Mouse (Mus musculus): ENCODE measurements around the gene Igsf11. TPM values are rescaled to one million over a fixed set of nuclear protein-coding genes. Genes with fewer than 3 reads are reported as not detected.

Igsf11 gene
- polyA plus RNA-seq, 1 experiment from 2014 or later: 2.0 TPM

DNA sequence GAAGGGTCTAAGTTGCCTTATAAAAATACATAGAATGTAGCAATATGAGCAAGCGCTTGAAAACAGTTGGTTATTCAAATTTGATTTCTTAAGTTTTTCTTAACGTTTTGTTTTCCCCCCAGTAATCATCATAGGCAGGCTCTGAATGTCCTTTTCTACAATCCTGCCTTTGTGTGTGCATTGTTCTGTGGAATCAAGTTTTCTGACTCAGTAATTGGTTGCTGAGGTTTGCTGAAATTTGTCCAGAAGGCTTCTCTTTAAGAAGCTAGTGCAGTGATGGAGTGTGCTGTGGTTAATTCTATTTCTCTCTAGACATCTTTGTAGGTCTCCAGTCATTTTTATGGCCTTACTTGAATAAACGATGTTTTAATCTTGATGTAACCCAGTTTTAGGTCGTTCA is 10.5 kb downstream of the Igsf11 start:
- no peak overlapping the region; the same call in 1 of the 2 replicates for H3K9ac ChIP-seq (ENCODE audit: low read length)
- no peaks in the 10 kb centered on the region for H3K9me3 ChIP-seq (ENCODE audit: control insufficient read depth, low read length)
- H3K27ac ChIP-seq (ENCODE audit: low read depth, low read length): no peak overlapping the region
- 40% methylated on average over 4 of the region's 4 CpGs for WGBS
- ATAC-seq (ENCODE audit: low FRiP score): no peak
- no peaks in the 10 kb centered on the region for H3K36me3 ChIP-seq (ENCODE audit: control insufficient read depth, insufficient read depth, low read length)
- H3K27me3 ChIP-seq (ENCODE audit: control insufficient read depth, insufficient read depth, low read length): peaks cover 3% of the 10 kb centered on the region; the same call in 1 of the 2 replicates
- peak overlapping the region; percentile 62; the same call in 1 of the 2 replicates for H3K4me3 ChIP-seq (ENCODE audit: low read depth, low read length)
- peak overlapping the region; percentile 82 for H3K4me2 ChIP-seq
- peak; percentile 88 for DNase-seq (ENCODE audit: low spot score, missing footprints)
- peaks cover 3% of the 10 kb centered on the region; the same call in 1 of the 2 replicates for H3K4me1 ChIP-seq (ENCODE audit: control insufficient read depth, insufficient read depth, low read length)

DNA sequence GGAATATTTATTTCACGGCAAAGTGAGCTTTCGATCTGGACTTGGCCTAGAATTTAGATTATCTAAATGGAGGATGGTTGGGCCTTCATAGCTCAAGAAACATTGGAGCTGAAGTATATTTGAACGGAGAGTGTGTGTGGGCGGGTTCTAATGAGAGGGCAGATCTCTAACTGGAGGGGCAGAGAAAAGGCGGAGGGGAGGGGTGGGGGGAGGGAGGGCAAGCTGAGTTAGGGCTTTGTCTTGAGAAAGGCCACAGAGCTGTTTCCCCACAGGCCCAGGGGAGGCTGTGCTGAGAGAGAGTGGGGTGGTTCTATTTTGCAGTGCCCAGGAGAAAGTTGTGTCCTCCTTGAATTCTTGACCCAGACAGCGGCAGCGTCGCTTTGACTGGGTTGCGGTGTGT is 11.7 kb downstream of the Igsf11 start:
- ATAC-seq (ENCODE audit: low FRiP score): no peak
- no peak for DNase-seq (ENCODE audit: low spot score, missing footprints)
- no peaks in the 10 kb centered on the region for H3K36me3 ChIP-seq (ENCODE audit: control insufficient read depth, insufficient read depth, low read length)
- H3K4me2 ChIP-seq: 0 out of 2 replicates have a peak overlapping the region, but pooled peaks have one; percentile 6
- no peaks in the 10 kb centered on the region for H3K9me3 ChIP-seq (ENCODE audit: control insufficient read depth, low read length)
- peaks cover 3% of the 10 kb centered on the region; the same call in 1 of the 2 replicates for H3K4me1 ChIP-seq (ENCODE audit: control insufficient read depth, insufficient read depth, low read length)
- no peak overlapping the region for H3K27ac ChIP-seq (ENCODE audit: low read depth, low read length)
- H3K27me3 ChIP-seq (ENCODE audit: control insufficient read depth, insufficient read depth, low read length): peaks cover 3% of the 10 kb centered on the region; the same call in 1 of the 2 replicates
- WGBS: 61% methylated on average over 9 of the region's 9 CpGs
- no peak overlapping the region for H3K9ac ChIP-seq (ENCODE audit: low read length)
- H3K4me3 ChIP-seq (ENCODE audit: low read depth, low read length): no peak overlapping the region

DNA sequence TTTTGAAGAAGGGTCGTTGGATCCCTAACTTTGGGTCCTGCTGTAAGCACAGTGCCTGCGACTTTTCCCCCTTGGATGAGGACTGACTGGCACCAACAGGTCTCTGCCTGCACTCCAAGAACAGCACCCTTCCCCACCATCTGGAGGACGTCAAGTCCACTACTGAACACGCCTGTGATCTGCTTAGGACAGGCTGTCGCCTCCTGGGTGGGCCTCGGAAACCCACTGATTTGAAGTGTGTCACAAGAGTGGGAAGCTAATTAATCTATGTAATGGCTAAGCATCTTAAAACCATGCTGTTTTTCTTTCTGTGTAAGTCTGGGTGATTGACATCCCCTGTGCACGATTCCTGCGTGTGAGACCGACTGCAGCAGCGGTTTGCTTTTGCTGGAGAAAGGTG is 13.4 kb downstream of the Igsf11 start:
- DNase-seq (ENCODE audit: low spot score, missing footprints) (peak; percentile 10), ATAC-seq (ENCODE audit: low FRiP score) (no peak)
- Histone ChIP-seq H3K27me3 (ENCODE audit: control insufficient read depth, insufficient read depth, low read length) (peaks cover 3% of the 10 kb centered on the region; the same call in 1 of the 2 replicates), H3K9ac (ENCODE audit: low read length) (no peak overlapping the region), H3K4me1 (ENCODE audit: control insufficient read depth, insufficient read depth, low read length) (peaks cover 3% of the 10 kb centered on the region; the same call in 1 of the 2 replicates), H3K27ac (ENCODE audit: low read depth, low read length) (no peak overlapping the region), H3K4me2 (no peak overlapping the region), H3K9me3 (ENCODE audit: control insufficient read depth, low read length) (no peaks in the 10 kb centered on the region), H3K4me3 (ENCODE audit: low read depth, low read length) (no peak overlapping the region), H3K36me3 (ENCODE audit: control insufficient read depth, insufficient read depth, low read length) (no peaks in the 10 kb centered on the region)
- WGBS: 80% methylated on average over 10 of the region's 10 CpGs

DNA sequence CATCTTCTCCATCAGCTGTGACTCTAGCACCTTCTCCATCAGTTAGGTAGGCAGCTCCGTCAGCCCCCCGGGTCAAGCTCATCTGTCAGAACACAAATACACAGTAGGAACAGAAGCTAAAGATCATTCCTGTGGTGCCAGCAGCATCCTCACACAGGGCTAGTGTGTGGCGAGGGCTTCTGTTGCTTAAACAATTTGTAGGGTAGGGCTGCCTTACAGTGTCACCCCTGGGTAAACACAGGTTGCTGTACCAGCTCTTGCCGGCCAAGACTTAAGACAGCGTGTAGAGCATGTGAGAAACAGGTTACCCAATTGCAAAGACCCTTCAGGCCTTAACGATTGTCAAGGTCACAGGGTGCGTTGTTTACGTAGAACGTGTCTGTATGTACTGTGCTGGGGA is 15.8 kb downstream of the Igsf11 start:
- ATAC-seq (ENCODE audit: low FRiP score) (no peak), DNase-seq (ENCODE audit: low spot score, missing footprints) (no peak)
- Histone ChIP-seq H3K27ac (ENCODE audit: low read depth, low read length) (no peak overlapping the region), H3K27me3 (ENCODE audit: control insufficient read depth, insufficient read depth, low read length) (peaks cover 2% of the 10 kb centered on the region; the same call in 1 of the 2 replicates), H3K4me2 (no peak overlapping the region), H3K9ac (ENCODE audit: low read length) (no peak overlapping the region), H3K4me1 (ENCODE audit: control insufficient read depth, insufficient read depth, low read length) (no peaks in the 10 kb centered on the region; the same call in 1 of the 2 replicates), H3K4me3 (ENCODE audit: low read depth, low read length) (no peak overlapping the region), H3K36me3 (ENCODE audit: control insufficient read depth, insufficient read depth, low read length) (no peaks in the 10 kb centered on the region), H3K9me3 (ENCODE audit: control insufficient read depth, low read length) (no peaks in the 10 kb centered on the region)
- 83% methylated on average over 9 of the region's 9 CpGs for WGBS

DNA sequence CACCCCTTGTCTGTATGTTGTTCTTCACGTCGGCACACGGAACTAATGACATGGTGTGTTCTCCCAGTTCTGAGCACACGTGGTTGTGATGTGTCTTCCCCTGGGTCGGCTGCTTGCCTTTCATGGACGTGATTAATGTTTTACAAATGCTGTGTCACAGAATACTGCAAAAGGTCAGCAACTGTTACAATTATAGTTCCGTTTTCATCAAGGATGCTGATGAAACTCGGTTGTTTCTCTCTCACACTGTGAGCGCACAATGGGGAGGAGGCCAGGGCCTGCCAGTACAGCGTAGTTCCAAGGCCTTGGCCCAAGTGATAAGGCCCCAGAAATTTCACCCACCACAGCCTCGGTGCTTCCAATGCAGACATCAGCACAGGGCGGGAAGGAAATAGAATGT is 17.0 kb downstream of the Igsf11 start:
- WGBS: 85% methylated on average over 12 of the region's 12 CpGs
- DNase-seq (ENCODE audit: low spot score, missing footprints) (no peak), ATAC-seq (ENCODE audit: low FRiP score) (no peak)
- no peak overlapping the region for H3K9ac ChIP-seq (ENCODE audit: low read length)
- no peak overlapping the region for H3K4me2 ChIP-seq
- no peaks in the 10 kb centered on the region for H3K4me1 ChIP-seq (ENCODE audit: control insufficient read depth, insufficient read depth, low read length)
- no peak overlapping the region for H3K27ac ChIP-seq (ENCODE audit: low read depth, low read length)
- H3K9me3 ChIP-seq (ENCODE audit: control insufficient read depth, low read length): no peaks in the 10 kb centered on the region
- H3K36me3 ChIP-seq (ENCODE audit: control insufficient read depth, insufficient read depth, low read length): no peaks in the 10 kb centered on the region
- no peaks in the 10 kb centered on the region; the same call in 1 of the 2 replicates for H3K27me3 ChIP-seq (ENCODE audit: control insufficient read depth, insufficient read depth, low read length)
- H3K4me3 ChIP-seq (ENCODE audit: low read depth, low read length): no peak overlapping the region

DNA sequence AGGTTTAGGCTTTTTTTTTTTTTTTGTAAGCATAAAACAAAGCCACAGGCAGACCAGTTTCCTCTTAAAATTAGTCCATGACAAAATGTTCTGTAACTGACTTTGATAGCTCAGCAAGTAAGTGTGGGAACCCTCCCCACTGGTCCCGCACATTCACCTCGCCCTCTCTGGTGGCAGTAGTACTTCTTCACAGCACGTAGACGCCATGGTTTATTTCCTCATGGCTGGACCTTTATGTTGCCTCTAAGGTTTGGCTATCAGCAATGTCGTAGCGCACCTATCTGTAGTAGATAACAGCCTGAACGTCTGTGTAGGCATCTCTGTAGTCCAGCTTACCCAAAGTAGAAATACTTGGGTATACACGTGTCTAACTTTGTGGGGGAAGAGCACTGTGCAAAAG is 17.6 kb downstream of the Igsf11 start:
- Histone ChIP-seq H3K27me3 (ENCODE audit: control insufficient read depth, insufficient read depth, low read length) (no peaks in the 10 kb centered on the region; the same call in 1 of the 2 replicates), H3K4me2 (no peak overlapping the region), H3K36me3 (ENCODE audit: control insufficient read depth, insufficient read depth, low read length) (no peaks in the 10 kb centered on the region), H3K4me3 (ENCODE audit: low read depth, low read length) (no peak overlapping the region), H3K9ac (ENCODE audit: low read length) (no peak overlapping the region), H3K4me1 (ENCODE audit: control insufficient read depth, insufficient read depth, low read length) (no peaks in the 10 kb centered on the region), H3K9me3 (ENCODE audit: control insufficient read depth, low read length) (no peaks in the 10 kb centered on the region), H3K27ac (ENCODE audit: low read depth, low read length) (no peak overlapping the region)
- DNase-seq (ENCODE audit: low spot score, missing footprints): no peak
- WGBS: 83% methylated on average over 8 of the region's 8 CpGs
- ATAC-seq (ENCODE audit: low FRiP score): no peak

DNA sequence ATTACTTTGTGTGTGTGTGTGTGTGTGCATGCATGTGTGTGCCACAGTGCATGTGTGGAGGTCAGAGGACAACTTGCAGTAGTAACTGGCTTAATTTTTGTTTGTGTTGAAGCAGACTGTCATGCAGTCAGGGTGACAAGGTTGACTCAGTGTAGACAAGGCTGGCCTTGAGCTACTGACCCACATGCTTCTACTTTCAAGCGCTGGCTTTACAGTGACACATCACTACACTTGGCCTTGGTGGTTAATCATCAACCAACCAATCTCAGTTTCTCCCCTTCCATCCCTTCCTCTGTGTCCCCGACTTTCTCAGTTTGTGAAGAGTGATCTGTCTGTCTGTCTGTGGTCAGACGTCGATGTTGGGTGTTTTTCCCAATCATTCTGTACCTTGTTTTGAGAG is 23.0 kb downstream of the Igsf11 start:
- WGBS: 96% methylated on average over 4 of the region's 4 CpGs
- no peak for ATAC-seq (ENCODE audit: low FRiP score)

DNA sequence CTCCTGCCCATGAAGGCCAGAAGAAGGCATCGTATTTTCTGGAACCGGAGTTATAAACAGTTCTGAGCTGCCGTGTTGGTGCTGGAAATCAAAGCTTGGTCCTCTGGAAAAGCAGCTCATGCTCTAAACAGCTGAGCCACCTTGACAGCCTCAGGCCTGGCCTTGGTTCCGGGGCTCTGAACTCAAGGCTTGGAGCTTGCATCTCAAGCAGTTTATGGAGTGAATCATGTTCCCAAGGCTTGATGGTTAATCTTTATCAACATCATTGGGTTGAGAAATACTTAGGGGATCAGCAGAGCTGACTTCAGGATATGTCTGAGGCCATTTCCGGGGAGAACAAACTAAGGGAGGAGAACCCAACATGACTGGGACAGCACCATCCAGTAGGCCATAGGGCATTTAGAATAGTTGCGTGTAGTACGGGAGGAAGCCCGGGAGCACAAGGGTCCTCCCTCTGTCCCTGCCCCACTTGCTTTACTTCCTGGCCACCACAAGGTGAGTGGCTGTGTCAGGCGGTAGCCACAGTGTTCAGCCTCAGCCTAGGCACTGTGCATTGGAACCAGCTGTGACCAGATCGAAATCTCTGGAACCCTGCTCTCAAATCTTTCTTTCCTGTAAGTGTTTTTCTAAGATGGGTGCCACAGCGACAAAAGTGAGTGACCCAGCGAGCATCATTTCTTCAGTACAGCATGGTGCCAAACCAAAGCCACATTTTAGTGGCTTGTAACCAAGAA is 23.7 kb downstream of the Igsf11 start:
- no peak overlapping the region for H3K4me2 ChIP-seq

More for the DNA sequence above, 23.0 kb downstream of the Igsf11 start:
- H3K4me2 ChIP-seq: no peak overlapping the region
- no peak overlapping the region for H3K9ac ChIP-seq (ENCODE audit: low read length)
- no peaks in the 10 kb centered on the region for H3K4me1 ChIP-seq (ENCODE audit: control insufficient read depth, insufficient read depth, low read length)
- no peaks in the 10 kb centered on the region for H3K9me3 ChIP-seq (ENCODE audit: control insufficient read depth, low read length)
- no peaks in the 10 kb centered on the region for H3K36me3 ChIP-seq (ENCODE audit: control insufficient read depth, insufficient read depth, low read length)
- no peaks in the 10 kb centered on the region for H3K27me3 ChIP-seq (ENCODE audit: control insufficient read depth, insufficient read depth, low read length)
- no peak overlapping the region for H3K4me3 ChIP-seq (ENCODE audit: low read depth, low read length)
- H3K27ac ChIP-seq (ENCODE audit: low read depth, low read length): no peak overlapping the region
- no peak for DNase-seq (ENCODE audit: low spot score, missing footprints)

DNA sequence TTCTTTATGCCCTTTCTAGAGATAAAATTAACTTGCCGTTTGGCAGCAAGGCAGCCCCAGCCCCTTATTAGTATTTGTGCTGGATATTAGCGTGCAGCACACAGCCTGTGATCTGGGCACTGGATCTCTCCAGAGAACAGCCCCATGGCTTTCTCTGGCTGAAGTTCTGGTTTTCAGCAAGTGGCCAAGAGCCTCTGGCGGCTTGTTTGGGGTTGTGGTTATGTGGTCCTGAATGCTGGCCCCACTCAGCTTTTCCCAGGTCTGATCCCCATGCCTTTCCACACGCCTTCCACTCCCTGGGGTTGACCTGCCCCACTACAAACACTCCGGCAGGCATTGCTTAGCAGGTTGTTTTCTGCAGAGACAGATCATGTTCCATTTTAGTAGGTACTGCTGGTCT is 24.4 kb downstream of the Igsf11 start:
- Histone ChIP-seq H3K27ac (ENCODE audit: low read depth, low read length) (no peak overlapping the region), H3K4me2 (no peak overlapping the region), H3K4me3 (ENCODE audit: low read depth, low read length) (no peak overlapping the region), H3K9ac (ENCODE audit: low read length) (no peak overlapping the region), H3K27me3 (ENCODE audit: control insufficient read depth, insufficient read depth, low read length) (no peaks in the 10 kb centered on the region), H3K4me1 (ENCODE audit: control insufficient read depth, insufficient read depth, low read length) (no peaks in the 10 kb centered on the region), H3K9me3 (ENCODE audit: control insufficient read depth, low read length) (no peaks in the 10 kb centered on the region), H3K36me3 (ENCODE audit: control insufficient read depth, insufficient read depth, low read length) (no peaks in the 10 kb centered on the region)
- WGBS: 88% methylated on average over 5 of the region's 5 CpGs
- ATAC-seq (ENCODE audit: low FRiP score) (no peak), DNase-seq (ENCODE audit: low spot score, missing footprints) (no peak)

More for the DNA sequence above, 23.7 kb downstream of the Igsf11 start:
- no peak overlapping the region for H3K9ac ChIP-seq (ENCODE audit: low read length)
- no peaks in the 10 kb centered on the region for H3K9me3 ChIP-seq (ENCODE audit: control insufficient read depth, low read length)
- no peak overlapping the region for H3K27ac ChIP-seq (ENCODE audit: low read depth, low read length)
- H3K4me1 ChIP-seq (ENCODE audit: control insufficient read depth, insufficient read depth, low read length): no peaks in the 10 kb centered on the region
- no peaks in the 10 kb centered on the region for H3K36me3 ChIP-seq (ENCODE audit: control insufficient read depth, insufficient read depth, low read length)
- ATAC-seq (ENCODE audit: low FRiP score) (no peak), DNase-seq (ENCODE audit: low spot score, missing footprints) (no peak)
- 92% methylated on average over 12 of the region's 12 CpGs for WGBS
- H3K27me3 ChIP-seq (ENCODE audit: control insufficient read depth, insufficient read depth, low read length): no peaks in the 10 kb centered on the region
- no peak overlapping the region for H3K4me3 ChIP-seq (ENCODE audit: low read depth, low read length)

Data from midbrain, embryonic 11.5 days (tissue).